In genomic region chr2:170247702-170248445, GRCm38 (mm10) we compare ENCODE assay signal across 12 mouse cellular contexts.
A peak's percentile ranks its signal among the peaks of the same experiment; 100 is the strongest.
DNase-seq lines count a peak whose midpoint lies in the region; ATAC-seq lines count a peak whose summit lies in the region.
"Had no signal": no experiment of that assay in that cellular context is flagged by ENCODE, and none has a peak within 500 bp of the region (broad histone marks: within the 10 kb centered on the region; RNA-seq: fewer than 3 reads in every experiment).

No protein-coding gene starts in this region.

- H3K9ac ChIP-seq in kidney, embryonic 15.5 days, result no peak overlapping the region
- no peak overlapping the region for H3K9ac ChIP-seq in heart, embryonic 12.5 days
- H3K9ac ChIP-seq in forebrain, embryonic 12.5 days, result no peak overlapping the region
- H3K9ac ChIP-seq: limb, embryonic 13.5 days had no signal

- 63% methylated on average over 11 of the region's 11 CpGs for WGBS in kidney, embryonic 15.5 days
- 38% methylated on average over 11 of the region's 11 CpGs for WGBS in heart, embryonic 12.5 days
- 79% methylated on average over 11 of the region's 11 CpGs for WGBS in forebrain, embryonic 12.5 days

- no peak overlapping the region for H3K4me3 ChIP-seq in kidney, embryonic 15.5 days (replicated peaks)
- no peak overlapping the region for H3K4me3 ChIP-seq in heart, embryonic 12.5 days
- H3K4me3 ChIP-seq in forebrain, embryonic 12.5 days (replicated peaks), result no peak overlapping the region
- H3K4me3 ChIP-seq: limb, embryonic 13.5 days had no signal

- no peaks in the 10 kb centered on the region for H3K36me3 ChIP-seq in kidney, embryonic 15.5 days
- no peaks in the 10 kb centered on the region for H3K36me3 ChIP-seq in heart, embryonic 12.5 days
- no peaks in the 10 kb centered on the region for H3K36me3 ChIP-seq in forebrain, embryonic 12.5 days (replicated peaks)
- H3K36me3 ChIP-seq: limb, embryonic 13.5 days had no signal

- H3K9me3 ChIP-seq in kidney, embryonic 15.5 days (replicated peaks), result no peaks in the 10 kb centered on the region
- no peaks in the 10 kb centered on the region for H3K9me3 ChIP-seq in heart, embryonic 12.5 days (replicated peaks)
- H3K9me3 ChIP-seq in forebrain, embryonic 12.5 days, result no peaks in the 10 kb centered on the region
- H3K9me3 ChIP-seq: limb, embryonic 13.5 days had no signal

- no peaks in the 10 kb centered on the region for H3K27me3 ChIP-seq in kidney, embryonic 15.5 days
- H3K27me3 ChIP-seq in heart, embryonic 12.5 days (replicated peaks), result peaks cover 8% of the 10 kb centered on the region; the same call in 1 of the 2 replicates
- peaks cover 7% of the 10 kb centered on the region for H3K27me3 ChIP-seq in forebrain, embryonic 12.5 days

- H3K27ac ChIP-seq in kidney, embryonic 15.5 days, result no peak overlapping the region
- no peak overlapping the region for H3K27ac ChIP-seq in heart, embryonic 12.5 days (ENCODE audit: poor library complexity, severe bottlenecking)
- H3K27ac ChIP-seq in forebrain, embryonic 12.5 days, result no peak overlapping the region
- H3K27ac ChIP-seq: limb, embryonic 13.5 days had no signal

- H3K4me1 ChIP-seq in kidney, embryonic 15.5 days, result peaks cover 34% of the 10 kb centered on the region
- peaks cover 10% of the 10 kb centered on the region; the same call in 1 of the 2 replicates for H3K4me1 ChIP-seq in heart, embryonic 12.5 days (replicated peaks)
- peaks cover 19% of the 10 kb centered on the region for H3K4me1 ChIP-seq in forebrain, embryonic 12.5 days
- H3K4me1 ChIP-seq: limb, embryonic 13.5 days had no signal

- no peak overlapping the region for H3K4me2 ChIP-seq in kidney, embryonic 15.5 days
- H3K4me2 ChIP-seq in heart, embryonic 12.5 days, result no peak overlapping the region
- H3K4me2 ChIP-seq in forebrain, embryonic 12.5 days, result no peak overlapping the region
- H3K4me2 ChIP-seq: limb, embryonic 13.5 days had no signal

- no peak for ATAC-seq in kidney, embryonic 15.5 days (replicated peaks; ENCODE audit: low FRiP score)
- ATAC-seq in heart, embryonic 12.5 days (ENCODE audit: insufficient number of reproducible peaks, low FRiP score), result no peak
- ATAC-seq in forebrain, embryonic 12.5 days (ENCODE audit: low FRiP score), result no peak
- ATAC-seq: forebrain, embryonic 16.5 days had no signal

- peak; percentile 72 for DNase-seq in adrenal gland, adult 2 months
- no peak for DNase-seq in adrenal gland, postnatal 25 days
- DNase-seq in urinary bladder, postnatal 14 days (ENCODE audit: low spot score), result peak; percentile 43
- DNase-seq in urinary bladder, adult 18-20 months (ENCODE audit: low spot score in 2 of 2), result no peak
- DNase-seq in left cerebral cortex, adult 18-20 months (ENCODE audit: low spot score in 2 of 2), result peak; percentile 36 to 42
- DNase-seq: B cell, adult 2 months; lung, postnatal 4 days had no signal

Comparison
In these comparisons a context has a peak if more than half of its experiments do, and no peak if none do; other contexts are left out.
1. DNase-seq: peak in adrenal gland, adult 2 months (single experiment), urinary bladder, postnatal 14 days (single experiment) and left cerebral cortex, adult 18-20 months (2 of 2); none in adrenal gland, postnatal 25 days (single experiment) and urinary bladder, adult 18-20 months (0 of 2).